Mouse (Mus musculus) midbrain, embryonic 14.5 days (tissue): ENCODE measurements at regions not wholly inside any gene's neighbourhood (a gene's known extent, or its start where the extent isn't known, plus 50 kb on each side); places are given as distances from the start of the nearest gene placed in this dataset.
A peak's percentile ranks its signal among the peaks of the same experiment; 100 is the strongest.

ENCODE experiments used
- ATAC-seq: fragments of 200-750 bp; cut with Nextera tagmentation; 2 replicates; pipeline ENCODE4 v1.8.0; 2017; ENCODE audit warnings: moderate number of reproducible peaks, moderate library complexity; ENCODE audit not compliant: low FRiP score, low TSS enrichment
- DNase-seq: peaks from one replicate; pipeline ENCODE4 v3.0.0-alpha.2; 2015
- H3K27ac ChIP-seq: fragments of 300-500 bp; sonication (generic); replicated peaks from 2 replicates; pipeline ENCODE4 v1.5.1; 2014; ENCODE audit warnings: mild to moderate bottlenecking, low read depth, low read length, moderate library complexity
- H3K27me3 ChIP-seq: fragments of 300-500 bp; sonication (generic); 2 replicates; pipeline ENCODE4 v1.6.1; 2014; ENCODE audit warnings: low read length, control low read depth, mixed read lengths; ENCODE audit not compliant: control insufficient read depth, insufficient read depth
- H3K36me3 ChIP-seq: fragments of 300-500 bp; sonication (generic); 2 replicates; pipeline ENCODE4 v1.6.1; 2014; ENCODE audit warnings: low read length, control low read depth; ENCODE audit not compliant: control insufficient read depth, insufficient read depth
- H3K4me1 ChIP-seq: fragments of 300-500 bp; sonication (generic); 2 replicates; pipeline ENCODE4 v1.6.1; 2014; ENCODE audit warnings: mild to moderate bottlenecking, antibody characterized with exemption, low read length, control low read depth; ENCODE audit not compliant: control insufficient read depth, insufficient read depth
- H3K4me2 ChIP-seq: fragments of 300-500 bp; sonication (generic); 2 replicates; pipeline ENCODE4 v1.6.1; 2014; ENCODE audit warnings: mild to moderate bottlenecking, low read length, moderate library complexity
- H3K4me3 ChIP-seq: fragments of 300-500 bp; sonication (generic); replicated peaks from 2 replicates; pipeline ENCODE4 v1.5.1; 2014; ENCODE audit warnings: low read depth, low read length
- H3K9ac ChIP-seq: fragments of 300-500 bp; sonication (generic); replicated peaks from 2 replicates; pipeline ENCODE4 v1.6.1; 2014; ENCODE audit warnings: mild to moderate bottlenecking, low read length, moderate library complexity
- H3K9me3 ChIP-seq: fragments of 300-500 bp; sonication (generic); 2 replicates; pipeline ENCODE4 v1.6.1; 2016; ENCODE audit warnings: low read length, control low read depth, mixed read lengths; ENCODE audit not compliant: control insufficient read depth
- WGBS: fragments of 180-500 bp; shearing (Covaris S2); extraction: QIAGEN DNeasy Blood & Tissue Kit; methylation state at CpG from one replicate; pipeline ENCODE4 v1.1.7; 2014; 5-methylcytosine and 5-hydroxymethylcytosine counted together

DNA sequence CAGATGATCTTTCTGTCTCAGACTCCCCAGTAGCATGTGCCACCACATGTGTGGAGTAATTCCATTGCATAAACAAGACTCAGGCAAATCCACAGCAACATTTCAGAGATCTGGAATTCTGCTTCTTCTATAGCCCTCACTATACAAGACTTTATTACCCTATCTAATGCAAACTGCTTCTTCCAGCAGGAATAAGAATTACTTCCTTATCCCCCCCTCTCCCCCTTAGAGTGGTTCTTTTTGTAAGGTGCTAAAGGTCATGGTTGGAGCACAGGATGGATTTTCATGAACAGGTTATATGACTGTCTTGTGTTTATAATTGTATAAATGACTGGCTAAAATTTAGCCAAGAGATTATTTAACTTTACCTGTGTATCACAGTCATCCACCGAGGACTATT lies 5037.4 kb downstream of the 9330182O14Rik start:
- no peak for ATAC-seq
- no peaks in the 10 kb centered on the region for H3K4me1 ChIP-seq
- no peak overlapping the region for H3K27ac ChIP-seq
- no peak overlapping the region for H3K9ac ChIP-seq
- no peaks in the 10 kb centered on the region for H3K27me3 ChIP-seq
- no peak overlapping the region for H3K4me3 ChIP-seq
- no peaks in the 10 kb centered on the region for H3K36me3 ChIP-seq
- no peak overlapping the region for H3K4me2 ChIP-seq
- WGBS, result 98% methylated on average over 1 of the region's 1 CpGs
- no peaks in the 10 kb centered on the region for H3K9me3 ChIP-seq
- no peak for DNase-seq

DNA sequence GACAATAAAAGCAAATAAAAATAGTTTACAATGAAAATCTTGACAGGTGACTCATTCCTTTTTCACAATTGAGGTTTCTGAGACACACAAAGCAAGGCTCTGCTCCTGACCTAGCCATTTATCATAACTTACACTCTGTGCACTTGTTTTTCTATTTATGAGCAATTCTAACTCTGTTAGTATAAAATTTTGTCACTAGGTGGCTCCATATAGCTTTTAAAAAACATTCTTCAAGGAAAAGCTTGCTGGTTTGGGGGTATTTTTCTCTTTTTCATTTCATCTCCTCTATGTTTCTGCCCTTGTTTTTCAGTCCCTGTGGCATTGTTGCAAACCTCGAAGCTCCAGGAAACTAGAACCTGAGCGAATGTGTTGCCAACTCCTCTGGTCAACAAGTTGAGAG lies 5044.2 kb downstream of the 9330182O14Rik start:
- H3K4me3 ChIP-seq, result no peak overlapping the region
- H3K9me3 ChIP-seq, result no peaks in the 10 kb centered on the region
- DNase-seq (peak; percentile 80), ATAC-seq (no peak)
- H3K4me2 ChIP-seq, result no peak overlapping the region
- H3K27ac ChIP-seq, result no peak overlapping the region
- H3K9ac ChIP-seq, result no peak overlapping the region
- 33% methylated on average over 2 of the region's 2 CpGs for WGBS
- no peaks in the 10 kb centered on the region for H3K27me3 ChIP-seq
- no peaks in the 10 kb centered on the region for H3K36me3 ChIP-seq
- no peaks in the 10 kb centered on the region for H3K4me1 ChIP-seq

GRCm38 (mm10) chr15:45180173-45180572 lies 5046.0 kb downstream of the 9330182O14Rik start:
- Histone ChIP-seq H3K9me3 (no peaks in the 10 kb centered on the region), H3K36me3 (no peaks in the 10 kb centered on the region), H3K4me2 (no peak overlapping the region), H3K4me3 (no peak overlapping the region), H3K27me3 (no peaks in the 10 kb centered on the region), H3K4me1 (no peaks in the 10 kb centered on the region), H3K27ac (no peak overlapping the region), H3K9ac (no peak overlapping the region)
- WGBS, result 51% methylated on average over 5 of the region's 5 CpGs
- ATAC-seq, result no peak
- peak; percentile 46 for DNase-seq
